Mouse (Mus musculus): ENCODE measurements around the gene Macrod1.
A peak's percentile ranks its signal among the peaks of the same experiment; 100 is the strongest.

GRCm38 (mm10) chr19:7020224-7020641, 36.4 kb upstream of the Macrod1 start:
- no peak for TF ChIP-seq POLR2A (IDR thresholded peaks at IDR 0.05; ENCODE audit: low read depth, low read length)
- peak; percentile 89 for TF ChIP-seq CTCF (conservative IDR thresholded peaks at IDR 0.05; ENCODE audit: insufficient read depth, insufficient read length, low read depth, low read length)
